Mouse (Mus musculus): ENCODE measurements at regions not wholly inside any gene's neighbourhood (a gene's known extent, or its start where the extent isn't known, plus 50 kb on each side); places are given as distances from the start of the nearest gene placed in this dataset.
"Not testable (repeated sequence)": the region's sequence is repeated elsewhere in the genome, so short reads cannot be mapped to it uniquely, and the experiment has no call there.

GRCm38 (mm10) chr4:66691598-66692220 is 135.7 kb upstream of the Tlr4 start:
- DNase-seq (ENCODE audit: low spot score) = no peak

- no peak for DNase-seq (ENCODE audit: low spot score)
These were observed 133.3 kb upstream of the Tlr4 start for GRCm38 (mm10) chr4:66693982-66694578.

GRCm38 (mm10) chr4:66715821-66716760 is 111.3 kb upstream of the Tlr4 start:
- no peak for DNase-seq (ENCODE audit: low spot score)

GRCm38 (mm10) chr4:66737407-66737806 is 90.0 kb upstream of the Tlr4 start:
- no peak for DNase-seq (ENCODE audit: low spot score)

GRCm38 (mm10) chr4:66743421-66743820 is 84.0 kb upstream of the Tlr4 start:
- not testable (repeated sequence) for DNase-seq (ENCODE audit: low spot score)

- DNase-seq (ENCODE audit: low spot score) = peak; percentile 37
These were observed 58.6 kb upstream of the Tlr4 start for GRCm38 (mm10) chr4:66768762-66769161.

Measured in MN1 (cell line).